Mouse (Mus musculus) cerebellum, adult 9-10 months (tissue): ENCODE data around the gene Hist2h2bb.
"Not testable (repeated sequence)": the region's sequence is repeated elsewhere in the genome, so short reads cannot be mapped to it uniquely, and the experiment has no call there.

Source experiments
- DNase-seq: peaks from one replicate; pipeline ENCODE4 v3.0.0; 2022

The Hist2h2bb gene

DNA sequence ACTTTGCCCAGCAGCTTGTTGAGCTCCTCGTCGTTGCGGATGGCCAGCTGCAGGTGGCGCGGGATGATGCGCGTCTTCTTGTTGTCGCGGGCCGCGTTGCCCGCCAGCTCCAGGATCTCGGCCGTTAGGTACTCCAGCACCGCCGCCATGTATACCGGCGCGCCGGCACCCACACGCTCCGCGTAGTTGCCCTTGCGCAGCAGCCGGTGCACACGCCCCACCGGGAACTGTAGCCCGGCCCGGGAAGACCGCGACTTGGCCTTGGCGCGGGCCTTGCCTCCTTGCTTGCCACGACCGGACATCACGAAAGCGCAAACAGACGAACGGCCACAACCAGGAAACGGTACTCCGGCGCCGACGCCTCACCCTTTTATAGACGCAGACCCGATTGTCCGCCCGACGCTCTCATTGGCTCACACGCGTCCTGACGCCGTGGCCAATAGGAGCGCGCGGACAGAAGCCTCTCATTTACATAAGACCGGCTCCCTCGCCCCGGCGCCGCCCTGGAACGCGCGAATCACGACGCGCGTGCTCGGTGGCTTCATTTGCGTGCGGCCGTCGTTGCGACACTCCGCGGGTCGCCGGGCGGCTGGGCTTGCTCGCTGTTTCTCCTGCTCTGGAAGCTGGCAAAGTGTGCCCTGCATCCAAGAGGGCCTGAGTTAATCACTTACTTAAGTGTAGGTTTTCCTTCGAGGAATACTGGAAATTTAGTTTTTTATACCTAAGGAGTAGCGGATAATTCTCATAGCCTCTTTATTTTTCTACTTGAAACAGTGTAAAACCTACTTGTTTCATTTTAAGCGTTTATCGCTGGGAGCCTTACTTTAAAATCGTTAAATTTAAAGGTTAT lies 29.4 kb upstream of the Hist2h2bb start, which contains the start of gene Hist2h2aa2:
Gene Hist2h2aa2 (minus strand): TSS at position 328 of the 850 bp plus-strand sequence.
- peak; percentile 96 for DNase-seq

DNA sequence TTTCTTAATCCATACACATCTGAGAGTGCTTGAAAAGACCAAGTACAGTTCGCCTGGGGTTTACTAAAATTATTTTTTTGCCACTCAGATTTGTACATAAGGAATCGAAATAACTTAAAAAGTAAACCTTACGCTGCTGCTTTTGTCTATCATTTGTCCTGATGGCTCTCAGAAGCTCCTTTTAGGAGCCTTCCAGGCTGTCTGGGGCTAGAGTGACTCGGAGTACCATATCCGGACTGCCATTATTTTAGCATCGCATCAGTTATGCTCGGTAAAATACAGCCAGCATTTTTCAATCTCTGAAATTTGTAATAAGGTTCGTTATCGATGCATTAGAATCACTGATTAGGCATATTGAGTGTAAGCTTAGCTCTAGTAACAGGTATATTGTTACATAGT lies 28.8 kb upstream of the Hist2h2bb start:
- no peak for DNase-seq

DNA sequence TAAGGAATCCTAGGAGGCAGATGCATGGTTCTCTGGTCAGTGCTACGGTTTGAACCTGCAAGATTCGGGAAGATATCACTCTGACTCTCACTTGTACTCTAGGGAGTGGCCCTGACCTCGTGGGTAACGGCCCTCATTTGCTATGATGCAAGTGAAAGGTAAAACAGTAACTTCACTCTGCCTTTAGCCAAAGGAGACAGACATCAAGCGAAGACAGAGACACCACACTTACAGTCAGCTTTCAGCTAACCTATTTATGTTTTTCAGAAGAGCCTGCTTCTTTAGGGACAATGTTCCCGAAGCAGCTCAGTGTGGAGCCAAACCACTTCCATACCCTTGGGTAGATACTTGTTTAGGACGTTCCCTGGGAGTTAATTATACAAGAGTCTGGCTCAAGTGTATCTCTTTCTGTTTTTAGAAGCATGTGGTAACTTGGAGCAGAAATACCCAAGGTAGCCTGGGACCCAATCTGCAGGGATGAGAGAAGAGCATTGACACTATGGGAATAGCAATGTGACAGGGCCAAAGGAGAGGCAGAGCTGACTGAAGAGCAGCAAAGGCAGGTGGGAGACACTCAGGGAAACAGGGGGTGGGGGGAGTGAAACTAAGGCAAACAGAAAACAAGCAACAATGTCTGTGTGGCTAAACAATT lies 25.5 kb upstream of the Hist2h2bb start:
- no peak for DNase-seq

DNA sequence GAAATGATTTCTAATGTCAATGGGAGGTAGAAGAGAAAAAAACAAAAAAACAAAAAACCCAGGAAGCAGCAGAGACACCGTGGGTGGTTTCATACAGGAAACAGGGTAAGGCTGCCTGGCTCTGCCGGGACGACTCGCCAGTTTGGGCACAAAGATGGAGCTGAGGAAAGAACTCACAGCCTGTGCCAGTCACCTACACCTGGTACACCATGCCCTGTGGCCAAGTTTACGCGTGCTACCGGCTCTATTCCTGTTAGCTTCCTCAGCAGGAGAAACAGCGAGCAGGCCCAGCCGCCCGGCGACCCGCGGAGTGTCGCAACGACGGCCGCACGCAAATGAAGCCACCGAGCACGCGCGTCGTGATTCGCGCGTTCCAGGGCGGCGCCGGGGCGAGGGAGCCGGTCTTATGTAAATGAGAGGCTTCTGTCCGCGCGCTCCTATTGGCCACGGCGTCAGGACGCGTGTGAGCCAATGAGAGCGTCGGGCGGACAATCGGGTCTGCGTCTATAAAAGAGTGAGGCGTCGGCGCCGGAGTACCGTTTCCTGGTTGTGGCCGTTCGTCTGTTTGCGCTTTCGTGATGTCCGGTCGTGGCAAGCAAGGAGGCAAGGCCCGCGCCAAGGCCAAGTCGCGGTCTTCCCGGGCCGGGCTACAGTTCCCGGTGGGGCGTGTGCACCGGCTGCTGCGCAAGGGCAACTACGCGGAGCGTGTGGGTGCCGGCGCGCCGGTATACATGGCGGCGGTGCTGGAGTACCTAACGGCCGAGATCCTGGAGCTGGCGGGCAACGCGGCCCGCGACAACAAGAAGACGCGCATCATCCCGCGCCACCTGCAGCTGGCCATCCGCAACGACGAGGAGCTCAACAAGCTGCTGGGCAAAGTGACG lies 24.3 kb upstream of the Hist2h2bb start, which contains the start of gene Hist2h2aa1:
Gene Hist2h2aa1 (plus strand): TSS at position 495 of the 884 bp plus-strand sequence.
- DNase-seq: peak; percentile 92

DNA sequence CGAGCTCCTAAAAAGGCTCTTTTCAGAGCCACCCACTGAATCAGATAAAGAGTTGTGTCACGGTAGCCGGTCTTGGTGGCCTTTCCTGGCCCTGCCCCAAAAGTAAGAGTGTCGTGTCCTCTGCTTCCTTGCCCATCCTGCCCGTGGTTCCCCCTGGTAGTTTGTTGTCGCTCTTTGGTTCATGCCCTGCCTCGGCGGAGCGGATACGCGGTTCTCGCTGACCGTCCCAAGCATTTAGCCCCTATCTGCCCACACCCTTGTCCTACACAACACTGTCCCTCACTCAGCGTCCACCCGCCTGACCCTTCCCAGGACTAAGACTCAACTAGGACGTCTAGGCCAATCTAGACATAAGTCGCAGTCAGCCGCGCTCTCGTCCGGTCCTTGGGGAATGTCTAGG lies 23.5 kb upstream of the Hist2h2bb start:
- not testable (repeated sequence) for DNase-seq

DNA sequence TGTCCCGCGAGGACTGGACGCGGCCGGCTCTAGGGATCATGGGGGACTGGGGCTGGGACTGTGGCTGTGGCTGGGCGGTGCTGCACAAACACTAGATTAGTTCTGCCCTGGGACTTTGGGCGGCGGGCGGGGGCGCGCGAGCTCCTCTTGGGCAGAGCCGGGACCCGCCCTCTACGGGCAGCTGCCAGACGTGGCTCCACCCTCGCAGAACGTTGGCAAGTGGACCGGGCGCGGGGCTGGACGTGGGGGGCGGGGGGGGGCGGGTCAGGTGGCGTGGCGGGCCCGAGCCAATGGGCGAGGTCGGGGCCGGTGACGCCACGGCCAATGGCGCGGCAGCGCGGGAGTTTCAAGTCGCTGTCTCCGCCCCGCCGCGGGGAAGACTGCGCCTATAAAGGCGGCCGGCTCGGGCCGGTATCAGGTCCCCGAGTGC lies 23.1 kb upstream of the Hist2h2bb start, which contains the start of gene Hist2h3c1:
Gene Hist2h3c1 (plus strand): TSS at position 259 of the 430 bp plus-strand sequence.
- not testable (repeated sequence) for DNase-seq

DNA sequence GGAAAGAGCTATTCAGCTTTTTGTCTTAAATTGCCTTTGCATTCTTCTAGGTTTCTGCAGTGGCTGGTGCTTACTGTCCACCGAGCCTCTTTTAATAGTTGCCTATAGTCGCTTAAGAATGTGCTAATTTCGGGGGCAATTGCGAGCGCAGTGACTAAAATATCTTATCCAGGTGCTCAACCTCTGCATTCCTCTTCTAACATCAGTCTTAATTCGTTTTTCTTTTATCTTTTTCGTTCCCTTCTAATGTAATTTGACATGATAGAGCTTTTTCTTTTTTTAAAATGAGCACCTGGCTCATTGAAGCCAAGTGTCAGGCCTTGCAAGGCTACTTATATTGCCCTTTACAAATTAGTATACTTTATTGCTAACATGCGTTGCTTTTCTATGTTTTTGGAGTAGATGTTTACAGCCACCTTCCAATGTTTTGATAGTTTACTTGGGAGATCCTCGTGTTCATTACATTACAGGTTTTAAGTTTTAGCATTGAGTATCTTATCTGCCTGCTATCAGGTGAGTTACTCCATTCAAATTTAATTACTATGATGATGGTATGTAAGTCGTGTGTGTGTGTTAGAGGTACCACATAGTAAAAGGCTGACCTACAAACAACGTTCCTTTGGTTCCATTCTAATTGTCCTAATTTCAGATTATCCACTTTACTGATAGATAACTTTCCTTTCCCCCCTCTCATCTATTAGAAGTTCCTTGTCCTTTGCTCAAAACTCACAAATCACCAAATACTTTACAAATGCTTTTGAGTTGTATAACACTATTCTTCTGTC lies 22.0 kb upstream of the Hist2h2bb start:
- DNase-seq: peak; percentile 59

DNA sequence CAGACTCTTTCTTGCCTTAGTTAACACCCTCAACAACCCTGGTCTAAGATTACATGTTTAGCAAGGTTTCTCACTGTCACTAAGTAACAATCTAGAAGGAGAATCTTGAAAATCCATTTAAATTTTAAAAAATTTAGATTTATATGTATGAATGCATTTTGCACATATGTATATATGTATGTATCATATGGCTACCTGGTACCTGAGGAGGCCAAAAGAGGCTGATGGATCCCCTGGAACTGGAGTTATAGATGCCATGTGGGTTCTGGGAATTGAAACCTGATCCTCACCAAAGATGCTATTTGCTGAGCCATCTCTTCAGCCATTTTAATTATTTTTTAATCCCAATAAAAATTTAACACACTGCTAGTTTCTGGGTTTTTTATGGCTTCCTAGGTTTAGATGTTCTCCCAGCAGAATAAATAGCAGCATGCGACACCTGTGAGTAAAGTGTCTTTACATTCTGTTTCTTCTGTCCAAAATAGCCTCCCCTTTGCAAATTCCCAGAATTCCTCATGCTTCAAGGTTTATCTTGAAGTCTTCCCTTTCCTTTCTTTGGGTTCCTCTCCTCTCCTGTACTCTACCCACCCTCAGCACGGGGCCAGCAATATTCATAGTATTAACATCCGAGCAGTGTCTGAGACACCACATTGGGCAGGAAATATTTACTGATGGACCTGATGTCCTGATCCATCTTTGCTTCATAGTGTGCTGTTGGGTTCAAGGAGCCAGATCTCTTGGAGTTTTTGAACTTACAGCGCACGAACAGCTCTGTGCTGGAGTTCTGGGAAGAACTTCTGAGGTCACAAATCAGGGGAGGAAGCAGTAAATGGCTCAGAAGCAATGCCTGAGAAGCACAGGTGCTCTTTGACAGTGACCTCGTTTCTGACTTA lies 21.2 kb upstream of the Hist2h2bb start:
- DNase-seq: no peak

DNA sequence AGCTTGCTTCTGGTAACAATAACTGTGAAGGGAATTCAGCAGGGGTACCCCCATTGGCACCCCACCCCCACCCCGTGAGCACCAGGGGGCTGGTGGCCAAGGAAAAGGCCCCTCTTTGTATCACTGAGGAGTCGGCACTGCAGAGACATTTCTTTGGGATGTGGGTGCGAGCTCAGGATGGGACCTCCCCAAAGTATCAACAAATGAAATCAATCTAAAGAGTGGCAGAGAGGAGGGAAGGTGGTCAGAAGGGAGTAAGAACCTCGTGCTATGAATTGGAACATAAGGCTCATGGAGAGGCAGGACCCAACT lies 20.6 kb upstream of the Hist2h2bb start:
- no peak for DNase-seq

DNA sequence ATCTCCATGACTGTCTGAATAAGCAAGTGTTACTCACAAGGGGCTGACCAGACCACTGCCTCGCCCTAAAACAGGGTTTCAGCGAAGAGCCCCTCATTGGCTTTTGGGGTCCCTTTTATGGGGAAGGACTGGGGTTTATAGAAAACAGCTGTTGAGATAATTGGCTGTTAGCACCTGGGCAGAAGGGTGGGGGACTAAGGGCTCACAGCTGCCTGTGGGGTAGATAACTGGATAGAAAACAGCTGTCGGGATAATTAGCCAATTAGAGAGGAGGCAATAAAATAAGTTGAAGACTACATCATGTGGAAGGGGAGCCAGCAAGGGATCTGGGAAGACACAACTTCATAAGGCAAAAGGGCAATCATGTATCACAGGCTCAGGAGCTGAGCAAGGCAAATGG lies 18.7 kb upstream of the Hist2h2bb start:
- no peak for DNase-seq

DNA sequence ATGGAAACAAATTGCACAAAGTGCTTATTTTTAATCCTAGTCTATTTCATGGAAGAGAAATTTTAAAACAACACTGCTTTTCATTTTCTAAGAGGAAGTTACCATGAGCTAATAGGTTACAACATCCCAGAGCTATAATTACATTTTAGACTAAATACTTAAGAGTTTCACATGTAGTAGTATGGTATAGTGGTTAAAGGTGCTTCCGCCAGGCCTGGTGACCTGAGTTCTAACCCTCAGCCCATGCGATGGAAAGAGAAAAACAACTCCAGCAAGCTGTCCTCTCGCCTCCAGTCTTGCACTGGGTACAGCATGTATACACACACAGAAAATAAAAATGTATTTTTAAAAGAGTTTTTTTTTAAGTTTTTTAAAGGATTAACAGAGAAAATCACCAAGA lies 17.8 kb upstream of the Hist2h2bb start:
- DNase-seq: no peak

DNA sequence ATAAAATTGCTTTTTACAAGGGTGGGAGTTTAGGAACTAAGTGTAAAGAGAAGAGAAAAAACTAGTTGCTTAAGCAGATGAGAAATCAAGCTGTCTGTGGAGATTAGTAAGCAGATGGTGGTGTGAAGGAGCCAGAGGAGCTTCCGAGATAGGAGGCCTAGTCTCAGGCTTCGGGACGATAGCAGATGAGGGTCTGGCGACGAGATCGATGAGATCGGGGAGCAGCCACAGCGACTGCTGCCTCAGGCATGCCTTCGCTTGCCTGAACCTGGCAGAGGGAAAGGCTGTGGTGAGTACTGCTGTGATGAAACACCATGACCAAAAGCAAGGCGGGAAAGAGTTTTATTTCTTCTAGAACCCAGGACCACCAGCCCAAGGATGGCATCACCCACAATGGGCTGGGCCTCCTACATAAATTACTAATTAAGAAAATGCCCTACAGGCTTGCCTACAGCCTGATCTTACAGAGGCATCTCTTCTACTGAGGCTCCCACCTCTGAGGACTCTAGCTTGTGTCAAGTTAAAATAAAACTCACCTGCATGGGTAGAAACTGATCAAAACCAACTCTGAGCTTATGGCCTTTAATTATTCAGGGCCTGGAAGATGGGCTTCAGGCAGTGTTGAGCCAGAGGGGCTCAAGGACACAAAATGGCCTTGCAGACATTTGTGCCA lies 14.7 kb upstream of the Hist2h2bb start:
- DNase-seq: no peak

DNA sequence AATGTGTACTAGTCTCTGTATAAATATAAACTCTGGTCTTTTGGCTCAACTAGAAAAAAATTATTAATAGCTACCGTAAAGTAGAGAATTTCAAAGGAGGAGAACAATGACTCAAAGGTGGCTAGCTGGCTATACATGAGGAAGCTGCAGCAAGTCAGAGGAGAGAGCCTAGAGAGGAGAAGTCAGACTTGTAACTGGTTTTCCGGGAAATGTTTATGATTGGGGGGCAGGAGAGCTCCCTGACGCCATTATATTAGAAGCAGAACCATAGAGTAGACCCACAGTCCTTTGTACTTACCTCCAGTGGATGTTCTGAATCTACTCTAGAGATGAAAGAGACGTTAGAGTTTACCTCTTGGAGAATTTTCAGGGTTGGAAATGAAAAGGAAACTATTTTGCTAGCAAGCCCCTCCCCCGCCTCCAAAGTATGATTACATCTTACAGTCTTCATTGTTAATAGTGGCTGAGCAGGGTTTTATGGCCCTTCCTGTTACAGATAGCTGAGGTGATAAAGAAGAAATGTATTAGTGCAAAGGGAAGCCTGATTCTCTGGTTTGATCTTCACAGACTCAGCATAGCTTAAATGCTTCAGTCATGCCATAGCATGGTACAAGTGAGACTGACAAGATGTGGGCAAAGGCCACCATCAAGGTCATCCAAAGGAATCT lies 13.5 kb upstream of the Hist2h2bb start:
- DNase-seq: no peak

DNA sequence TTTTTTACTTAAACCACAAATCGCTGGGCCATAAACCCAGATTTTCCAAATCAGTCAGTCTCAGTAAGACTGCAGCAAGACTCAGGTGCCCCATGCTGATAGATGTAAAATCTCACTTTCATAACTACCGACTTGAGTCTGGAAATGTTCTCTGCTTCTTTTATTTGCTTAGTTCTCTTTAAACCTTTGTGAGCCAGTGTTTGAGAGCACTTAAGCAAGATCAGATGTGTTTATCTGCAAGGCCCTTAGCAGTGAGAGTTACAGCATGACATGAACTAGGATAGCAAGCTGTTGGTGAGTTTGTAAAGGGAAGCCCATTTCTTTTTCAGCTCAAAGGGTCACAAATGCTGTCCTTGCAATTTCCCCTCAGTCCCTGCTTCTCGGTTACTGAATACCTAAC lies 12.4 kb upstream of the Hist2h2bb start:
- no peak for DNase-seq

DNA sequence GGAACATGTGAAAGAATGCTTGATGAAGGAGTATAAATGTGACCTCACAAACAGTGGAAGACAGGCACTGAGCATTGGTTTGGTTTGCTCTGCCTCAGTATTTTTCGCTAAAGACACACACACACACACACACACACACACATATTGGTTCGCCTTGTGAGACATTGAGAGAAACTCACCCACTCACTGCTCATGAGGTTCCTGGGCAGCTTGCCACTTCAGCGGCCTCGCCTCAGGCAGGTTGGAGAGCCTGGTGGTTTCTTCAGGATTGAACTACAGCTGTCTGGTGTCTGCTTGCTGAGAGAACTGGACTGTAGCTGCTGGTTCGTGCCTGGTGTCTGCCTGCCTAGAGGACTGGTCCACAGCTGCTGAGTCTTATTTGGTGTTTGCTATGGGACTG lies 9.3 kb upstream of the Hist2h2bb start:
- peak; percentile 47 for DNase-seq

DNA sequence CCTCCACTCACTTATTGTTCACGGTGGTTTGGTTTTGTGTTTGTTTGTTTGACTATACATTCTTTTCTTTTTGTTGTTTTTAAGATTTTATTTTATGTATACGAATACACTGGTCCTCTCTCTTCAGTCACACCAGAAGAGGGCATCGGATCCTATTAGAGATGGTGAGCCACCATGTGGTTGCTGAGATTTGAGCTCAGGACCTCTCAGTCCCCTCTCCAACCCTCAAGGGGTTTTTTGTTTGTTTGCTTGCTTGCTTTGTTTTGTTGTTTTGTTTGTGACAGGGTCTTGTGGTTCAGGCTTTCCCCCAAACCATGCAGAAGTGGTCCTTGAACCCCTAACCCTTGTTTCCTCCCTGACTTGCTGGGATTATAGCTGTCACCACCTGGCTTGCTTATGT lies 7.9 kb upstream of the Hist2h2bb start:
- no peak for DNase-seq

DNA sequence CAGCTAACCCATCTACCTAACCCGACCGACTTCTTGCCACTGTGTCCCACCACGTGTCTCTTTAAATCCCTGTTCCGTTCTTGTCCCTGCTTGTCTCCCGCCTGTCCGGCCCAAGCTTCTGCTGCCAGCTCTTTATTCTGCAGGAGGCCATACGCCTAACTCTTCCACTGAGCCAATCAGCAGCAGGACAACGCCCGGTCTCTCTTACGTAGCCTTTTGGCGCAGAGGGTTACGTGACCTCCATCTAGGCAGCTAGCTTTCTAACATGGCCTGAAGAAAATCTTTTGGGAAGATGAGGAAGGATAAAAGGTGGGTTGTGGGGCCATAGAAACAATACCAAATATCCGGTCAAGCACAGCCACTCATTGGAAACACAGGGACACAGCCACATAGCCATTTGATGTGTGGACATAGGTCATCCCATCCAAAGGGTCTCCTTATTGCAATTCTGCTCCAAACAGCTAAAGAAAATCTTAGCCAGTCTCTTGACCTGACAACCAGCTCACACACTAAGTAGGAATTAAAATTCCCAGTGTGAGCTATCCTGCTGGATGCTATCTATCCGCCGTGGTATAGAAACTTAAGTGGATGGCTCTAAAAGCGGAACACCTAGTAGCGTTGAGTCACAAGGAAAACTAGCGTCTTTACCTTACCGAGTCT lies 7.2 kb upstream of the Hist2h2bb start:
- peak; percentile 95 for DNase-seq

DNA sequence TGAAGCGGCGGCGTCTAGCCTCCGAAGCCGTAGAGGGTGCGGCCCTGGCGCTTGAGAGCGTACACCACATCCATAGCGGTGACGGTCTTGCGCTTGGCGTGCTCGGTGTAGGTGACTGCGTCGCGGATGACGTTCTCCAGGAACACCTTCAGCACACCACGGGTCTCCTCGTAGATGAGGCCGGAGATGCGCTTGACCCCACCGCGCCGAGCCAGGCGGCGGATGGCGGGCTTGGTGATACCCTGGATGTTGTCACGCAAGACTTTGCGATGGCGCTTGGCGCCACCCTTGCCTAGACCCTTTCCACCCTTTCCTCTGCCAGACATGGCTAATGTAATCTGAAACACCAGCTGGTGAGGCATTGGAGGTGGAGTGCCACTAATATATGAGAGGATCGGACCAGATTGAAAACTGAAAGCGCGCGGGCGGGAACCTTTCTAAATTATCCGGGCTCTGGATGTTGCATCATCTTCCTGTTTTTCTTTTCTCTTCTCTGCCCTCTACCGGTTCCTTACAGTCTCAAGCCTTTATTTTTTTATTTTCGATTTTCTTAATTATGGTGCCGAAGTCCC lies 6.5 kb upstream of the Hist2h2bb start, which contains the start of gene Hist2h4:
Gene Hist2h4 (minus strand): TSS at position 333 of the 572 bp plus-strand sequence.
- DNase-seq: peak; percentile 100
